Mouse (Mus musculus): Measurements from ENCODE around the gene Zfp672. TPM values are rescaled to one million over a fixed set of nuclear protein-coding genes. Genes with fewer than 3 reads are reported as not detected.
A peak's percentile ranks its signal among the peaks of the same experiment; 100 is the strongest.

Zfp672 gene
- total and polyA plus RNA-seq, 3 experiments = 31.2 to 38.8 (median 34.9) TPM

GRCm38 (mm10) chr11:58330276-58331148 lies at the start of gene Zfp672, which contains the start of gene Sh3bp5l (continued):
- TF ChIP-seq MAFK (IDR thresholded peaks at IDR 0.05; ENCODE audit: insufficient replicate concordance, low read length) = peak; percentile 28; the same call in 1 of the 2 replicates

GRCm38 (mm10) chr11:58379516-58379915 lies 49.4 kb upstream of the Zfp672 start:
- Histone ChIP-seq H3K4me2 (ENCODE audit: insufficient read depth, low read depth, poor library complexity, severe bottlenecking) (no peak overlapping the region), H3K9ac (ENCODE audit: insufficient read depth, low read depth) (no peak overlapping the region), H3K27me3 (replicated peaks) (peaks cover 89% of the 10 kb centered on the region), H3K4me1 (ENCODE audit: control insufficient read depth in 1 of 2, insufficient read depth in 2 of 2) (no peaks in the 10 kb centered on the region), H3K27ac (ENCODE audit: insufficient read depth, low read depth) (no peak overlapping the region), H3K9me3 (replicated peaks; ENCODE audit: low read length) (peaks cover 2% of the 10 kb centered on the region), H3K4me3 (replicated peaks in 1 of 3; ENCODE audit: low read depth in 2 of 3, low read length in 2 of 3, poor library complexity in 1 of 3) (no peak overlapping the region), H3K36me3 (replicated peaks in 1 of 2; ENCODE audit: control insufficient read depth in 1 of 2, insufficient read depth in 1 of 2, low read length in 1 of 2) (no peaks in the 10 kb centered on the region), H3K79me2 (replicated peaks; ENCODE audit: control insufficient read depth, extremely low read depth, insufficient read depth, poor library complexity, severe bottlenecking) (no peaks in the 10 kb centered on the region)
- no peak for DNase-seq (ENCODE audit: extremely low read depth)
- TF ChIP-seq TCF12 (IDR thresholded peaks at IDR 0.05; ENCODE audit: low read depth, low read length) (no peak), HCFC1 (IDR thresholded peaks at IDR 0.05; ENCODE audit: low read depth, low read length) (no peak), ZNF384 (IDR thresholded peaks at IDR 0.05; ENCODE audit: low read depth, low read length) (no peak), ZMIZ1 (IDR thresholded peaks at IDR 0.05; ENCODE audit: low read depth, low read length) (no peak), IRF4 (IDR thresholded peaks at IDR 0.05; ENCODE audit: low read depth, low read length) (no peak), RAD21 (IDR thresholded peaks at IDR 0.05; ENCODE audit: low read depth, low read length) (no peak), EP300 (IDR thresholded peaks at IDR 0.05; ENCODE audit: low read length) (no peak), UBTF (IDR thresholded peaks at IDR 0.05; ENCODE audit: low read depth, low read length) (no peak), TBP (conservative IDR thresholded peaks at IDR 0.05; ENCODE audit: low read depth, low read length) (no peak), SMC3 (IDR thresholded peaks at IDR 0.05; ENCODE audit: low read depth, low read length) (no peak), NELFE (IDR thresholded peaks at IDR 0.05; ENCODE audit: low read depth, low read length) (no peak), ETS1 (conservative IDR thresholded peaks at IDR 0.05; ENCODE audit: low read depth, low read length) (no peak), JUN (IDR thresholded peaks at IDR 0.05; ENCODE audit: insufficient read depth, low read depth, low read length) (no peak), MAX (IDR thresholded peaks at IDR 0.05; ENCODE audit: low read length) (no peak), POLR2AphosphoS2 (IDR thresholded peaks at IDR 0.05; ENCODE audit: low read depth, low read length) (no peak), JUND (conservative IDR thresholded peaks at IDR 0.05; ENCODE audit: low read depth, low read length) (no peak)
- in situ Hi-C loops (cut with MboI; ENCODE audit: low pct_ligation_motif_present, low pct_unique_long_range_greater_than_20kb, low sequenced_read_pairs) = no loop called here
- dilution Hi-C loops (cut with MboI; ENCODE audit: extremely low pct_ligation_motif_present, extremely low pct_unique_long_range_greater_than_20kb, low sequenced_read_pairs) = no loop called here
